Mouse (Mus musculus) stomach, postnatal 0 days (tissue): ENCODE data around the gene Irs3.

Experiments used
- CTCF ChIP-seq: IDR thresholded peaks from 2 replicates; pipeline ENCODE4 v1.5.1; 2016; ENCODE audit warnings: antibody characterized with exemption, low read depth, mild to moderate bottlenecking, moderate library complexity
- EP300 ChIP-seq: optimal IDR thresholded peaks from 2 replicates; pipeline ENCODE3; 2016; ENCODE audit warnings: antibody characterized with exemption

DNA sequence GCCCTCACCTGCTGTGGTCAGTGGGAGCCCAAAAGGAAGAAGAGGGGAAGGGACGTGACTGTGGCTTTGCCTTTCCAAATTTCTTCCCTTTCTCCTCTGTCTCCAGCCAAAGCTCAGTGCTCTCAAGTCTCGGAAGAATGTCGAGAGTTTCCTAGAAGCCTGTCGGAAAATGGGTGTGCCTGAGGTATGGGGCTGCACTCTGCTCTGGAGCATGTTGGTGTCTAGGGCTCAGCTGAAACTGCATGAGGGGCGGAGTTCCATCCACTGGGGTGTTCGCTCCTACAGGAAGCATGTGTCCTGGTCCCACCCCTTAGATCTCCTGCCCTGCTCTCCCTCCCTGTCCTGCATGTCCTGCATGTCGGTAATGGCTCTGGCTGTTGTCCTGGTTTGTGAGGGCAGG is 6.0 kb downstream of the Irs3 start:
- TF ChIP-seq CTCF, result no peak
- no peak for TF ChIP-seq EP300
